Mouse (Mus musculus): Measurements from ENCODE around the gene Twsg1. TPM values are rescaled to one million over a fixed set of nuclear protein-coding genes. Genes with fewer than 3 reads are reported as not detected.

Gene Twsg1
- polyA plus RNA-seq (2015; fragmentation: Illumina TruSeq; extraction: RNeasy Lipid Tissue Mini Kit (QIAGEN cat#74804); ENCODE audit: insufficient read depth, low read depth, low replicate concordance): 21.8 TPM

GRCm38 (mm10) chr17:65950622-65951404 is at the start of gene Twsg1:
TSS of gene Twsg1 (minus strand) at chr17:65951226.

GRCm38 (mm10) chr17:65885697-65886529 is 65.1 kb downstream of the Twsg1 start, which contains the start of gene Ralbp1:
TSS of gene Ralbp1 (minus strand) at chr17:65885798.

Other genes with a start within 250 kb of the Twsg1 start
- gene Rab31, start 178.5 kb downstream of the Twsg1 start, polyA plus RNA-seq (2015; fragmentation: Illumina TruSeq; extraction: RNeasy Lipid Tissue Mini Kit (QIAGEN cat#74804); ENCODE audit: insufficient read depth, low read depth, low replicate concordance): 3.2 TPM
- 15.8 TPM for gene Ppp4r1, start 168.7 kb downstream of the Twsg1 start, polyA plus RNA-seq (2015; fragmentation: Illumina TruSeq; extraction: RNeasy Lipid Tissue Mini Kit (QIAGEN cat#74804); ENCODE audit: insufficient read depth, low read depth, low replicate concordance)
- gene Ralbp1, start 65.4 kb downstream of the Twsg1 start, polyA plus RNA-seq (2015; fragmentation: Illumina TruSeq; extraction: RNeasy Lipid Tissue Mini Kit (QIAGEN cat#74804); ENCODE audit: insufficient read depth, low read depth, low replicate concordance): 12.7 TPM
- gene Ankrd12, start 125.9 kb upstream of the Twsg1 start, polyA plus RNA-seq (2015; fragmentation: Illumina TruSeq; extraction: RNeasy Lipid Tissue Mini Kit (QIAGEN cat#74804); ENCODE audit: insufficient read depth, low read depth, low replicate concordance): 14.2 TPM
- gene Ndufv2, start 150.3 kb upstream of the Twsg1 start, polyA plus RNA-seq (2015; fragmentation: Illumina TruSeq; extraction: RNeasy Lipid Tissue Mini Kit (QIAGEN cat#74804); ENCODE audit: insufficient read depth, low read depth, low replicate concordance): 24.2 TPM
- 7.4 TPM for gene Washc1, start 160.3 kb upstream of the Twsg1 start, polyA plus RNA-seq (2015; fragmentation: Illumina TruSeq; extraction: RNeasy Lipid Tissue Mini Kit (QIAGEN cat#74804); ENCODE audit: insufficient read depth, low read depth, low replicate concordance)
- 1.3 TPM for gene Ddx11, start 172.3 kb upstream of the Twsg1 start, polyA plus RNA-seq (2015; fragmentation: Illumina TruSeq; extraction: RNeasy Lipid Tissue Mini Kit (QIAGEN cat#74804); ENCODE audit: insufficient read depth, low read depth, low replicate concordance)